Mouse (Mus musculus): ENCODE measurements around the gene Zfp958. TPM values are rescaled to one million over a fixed set of nuclear protein-coding genes. Genes with fewer than 3 reads are reported as not detected.
"Not testable (repeated sequence)": the region's sequence is repeated elsewhere in the genome, so short reads cannot be mapped to it uniquely, and the experiment has no call there.

The Zfp958 gene
- total RNA-seq (2018; cell fraction: chromatin; rRNA removed): 10 to 100 TPM in 17 of 26 experiments, 1 to 10 TPM in 9; 5.4 to 45.6 (median 14.5) TPM
- 1 to 10 TPM; 1.9 to 9.8 (median 7.1) TPM for total RNA-seq (2018; cell fraction: cytosol; rRNA removed)
- 10 to 100 TPM in 11 of 26 experiments, 1 to 10 TPM in 15; 2.7 to 46.9 (median 8.8) TPM for total RNA-seq (2018; cell fraction: nucleus; rRNA removed)
- 8.4 to 17.2 TPM (median 10.6 TPM) in 3 replicates for polyA plus RNA-seq (2018)

DNA sequence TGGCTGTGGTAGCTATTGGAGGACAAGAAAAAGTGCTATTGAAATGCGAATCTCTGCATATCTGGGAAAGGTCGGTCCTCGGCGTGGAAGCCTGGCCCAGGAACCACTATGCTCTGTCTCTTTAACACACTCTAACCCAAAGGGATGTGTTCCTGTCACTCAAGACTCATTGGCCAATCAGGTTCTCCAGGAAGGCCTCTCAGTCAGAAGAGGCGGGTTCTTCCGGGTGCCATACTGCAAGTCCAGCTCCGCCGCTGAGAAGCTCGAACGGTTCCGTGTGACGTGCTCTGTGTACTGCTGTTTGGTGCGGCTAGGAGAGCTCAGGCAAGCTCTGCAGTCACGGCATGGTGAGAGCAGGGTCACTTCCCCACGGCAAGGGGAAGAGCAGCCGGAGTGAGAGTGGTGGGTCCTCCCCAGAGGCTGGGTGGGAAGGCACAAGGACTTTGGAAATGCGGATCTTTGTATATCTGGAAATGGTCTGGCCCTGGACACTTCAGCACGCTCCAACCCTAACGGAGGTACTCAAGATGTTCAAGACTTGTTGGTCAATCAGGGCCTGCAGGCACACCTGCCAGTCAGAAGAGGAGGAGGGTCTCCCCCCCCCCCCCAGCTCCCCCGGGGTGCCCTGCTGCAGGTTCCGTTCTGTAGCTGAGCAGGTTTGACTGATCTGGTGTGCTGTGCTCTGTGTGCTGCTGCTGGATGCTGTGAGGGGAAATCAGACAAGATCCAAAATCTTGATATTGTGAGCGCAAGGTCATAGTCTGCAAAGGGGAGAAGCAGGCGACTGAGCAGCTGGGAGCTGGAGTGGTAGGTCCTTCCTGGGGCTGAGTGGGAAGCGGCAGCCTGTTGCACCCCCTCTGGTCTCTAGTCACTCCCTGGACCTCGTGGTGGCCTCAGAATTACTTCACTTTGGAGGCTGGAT is at the start of gene Zfp958:
Gene Zfp958, plus strand, starts transcription at position 236 of the 922 bp plus-strand sequence.
- 2% methylated on average over 25 of the region's 25 CpGs for WGBS (ENCODE audit: missing documents)
- H3K27ac ChIP-seq: peak within 1 kb of the TSS; percentile 81
- peaks cover 50% of the 10 kb centered on the region for H3K79me2 ChIP-seq (ENCODE audit: inconsistent target)
- H3K36me3 ChIP-seq (ENCODE audit: inconsistent target): peaks cover 5% of the 10 kb centered on the region; the same call in 1 of the 2 replicates
- peak within 1 kb of the TSS; percentile 98 for H3K4me3 ChIP-seq (ENCODE audit: inconsistent target)

DNA sequence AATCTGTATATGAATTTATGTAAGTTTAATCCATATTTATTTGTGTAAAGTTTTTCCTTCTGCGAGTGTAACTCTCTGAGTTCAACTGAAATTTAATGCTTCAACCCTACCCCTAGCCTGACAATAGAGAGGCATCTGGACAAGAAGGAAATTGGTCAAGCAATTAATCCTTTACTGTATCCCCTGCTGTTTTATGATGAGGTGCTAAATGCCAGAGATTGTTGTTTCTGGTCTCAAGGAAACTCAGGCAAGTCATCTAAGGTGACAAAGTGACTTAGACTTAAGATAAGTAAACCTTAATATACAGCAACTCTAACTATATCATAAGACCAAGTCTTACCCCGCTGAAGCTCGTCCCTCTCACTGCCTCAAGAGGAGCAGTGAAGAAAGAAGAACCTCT is 31.0 kb upstream of the Zfp958 start:
- WGBS (ENCODE audit: missing documents): 58% methylated on average over 3 of the region's 3 CpGs
- no peaks in the 10 kb centered on the region for H3K79me2 ChIP-seq (ENCODE audit: inconsistent target)
- H3K4me3 ChIP-seq (ENCODE audit: inconsistent target): no peak overlapping the region
- H3K27ac ChIP-seq: no peak overlapping the region
- H3K36me3 ChIP-seq (ENCODE audit: inconsistent target): no peaks in the 10 kb centered on the region

DNA sequence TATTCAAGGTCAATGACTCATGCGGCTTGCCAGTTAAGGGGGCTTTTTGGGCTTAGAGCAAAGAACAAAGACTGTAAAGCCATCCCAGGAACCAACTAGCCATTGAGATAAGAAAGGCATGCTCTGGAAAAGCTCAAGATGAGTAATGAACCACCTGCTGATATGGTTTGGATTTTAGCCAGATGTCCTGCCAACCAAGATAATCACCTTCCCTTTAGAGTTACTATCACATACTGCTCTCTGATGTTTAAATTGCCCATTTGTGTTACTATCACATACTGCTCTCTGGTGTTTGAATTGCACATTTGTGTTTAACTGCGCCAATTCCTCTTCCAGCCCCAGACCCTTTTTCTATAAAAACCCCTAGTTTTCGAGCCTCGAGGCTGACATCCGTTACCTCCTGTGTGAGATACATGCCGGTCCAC is 30.2 kb upstream of the Zfp958 start:
- H3K4me3 ChIP-seq (ENCODE audit: inconsistent target): no peak overlapping the region
- no peaks in the 10 kb centered on the region for H3K79me2 ChIP-seq (ENCODE audit: inconsistent target)
- 60% methylated on average over 6 of the region's 6 CpGs for WGBS (ENCODE audit: missing documents)
- no peaks in the 10 kb centered on the region for H3K36me3 ChIP-seq (ENCODE audit: inconsistent target)
- H3K27ac ChIP-seq: no peak overlapping the region

DNA sequence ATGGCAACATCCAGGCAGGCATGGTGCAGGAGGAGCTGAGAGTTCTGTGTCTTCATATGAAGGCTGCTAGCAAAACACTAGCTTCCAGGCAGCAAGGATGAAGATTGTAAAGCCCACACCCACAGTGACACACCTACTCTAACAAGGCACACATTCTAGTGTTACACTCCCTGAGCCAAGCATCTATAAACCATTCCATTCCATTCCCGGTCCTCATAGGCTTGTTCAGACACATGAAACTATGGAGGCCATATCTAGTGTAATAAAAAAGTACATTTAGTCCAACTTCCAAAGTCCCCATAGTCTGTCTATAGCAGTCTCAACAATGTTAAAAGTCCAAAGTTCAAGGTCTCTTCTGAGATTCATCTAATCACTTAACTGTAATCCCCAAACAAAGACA is 28.3 kb upstream of the Zfp958 start:
- Histone ChIP-seq H3K79me2 (ENCODE audit: inconsistent target) (no peaks in the 10 kb centered on the region), H3K36me3 (ENCODE audit: inconsistent target) (no peaks in the 10 kb centered on the region), H3K27ac (no peak overlapping the region), H3K4me3 (ENCODE audit: inconsistent target) (no peak overlapping the region)
- 90% methylated on average over 1 of the region's 1 CpGs for WGBS (ENCODE audit: missing documents)

DNA sequence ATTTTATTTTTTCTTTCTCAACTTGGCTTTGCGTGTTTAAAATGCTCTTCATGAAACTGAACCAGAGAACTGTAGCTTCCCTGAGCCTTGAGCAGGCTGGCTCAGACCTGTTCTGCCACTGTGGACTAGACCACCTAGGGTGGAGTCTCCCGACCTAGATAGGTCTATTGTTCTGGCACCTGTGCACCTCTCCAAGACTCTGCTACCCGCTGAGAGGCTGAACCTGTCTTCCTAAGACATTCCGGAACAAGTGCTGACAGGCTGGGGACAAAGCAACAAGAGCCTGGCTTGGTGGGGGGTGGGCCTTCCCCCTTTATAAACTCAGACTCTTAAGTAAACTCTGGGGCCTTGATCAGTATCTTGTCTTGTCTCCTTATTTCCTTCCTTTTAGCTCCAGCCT is 26.6 kb upstream of the Zfp958 start:
- Histone ChIP-seq H3K27ac (no peak overlapping the region), H3K36me3 (ENCODE audit: inconsistent target) (no peaks in the 10 kb centered on the region), H3K4me3 (ENCODE audit: inconsistent target) (no peak overlapping the region), H3K79me2 (ENCODE audit: inconsistent target) (no peaks in the 10 kb centered on the region)
- 63% methylated on average over 4 of the region's 4 CpGs for WGBS (ENCODE audit: missing documents)

DNA sequence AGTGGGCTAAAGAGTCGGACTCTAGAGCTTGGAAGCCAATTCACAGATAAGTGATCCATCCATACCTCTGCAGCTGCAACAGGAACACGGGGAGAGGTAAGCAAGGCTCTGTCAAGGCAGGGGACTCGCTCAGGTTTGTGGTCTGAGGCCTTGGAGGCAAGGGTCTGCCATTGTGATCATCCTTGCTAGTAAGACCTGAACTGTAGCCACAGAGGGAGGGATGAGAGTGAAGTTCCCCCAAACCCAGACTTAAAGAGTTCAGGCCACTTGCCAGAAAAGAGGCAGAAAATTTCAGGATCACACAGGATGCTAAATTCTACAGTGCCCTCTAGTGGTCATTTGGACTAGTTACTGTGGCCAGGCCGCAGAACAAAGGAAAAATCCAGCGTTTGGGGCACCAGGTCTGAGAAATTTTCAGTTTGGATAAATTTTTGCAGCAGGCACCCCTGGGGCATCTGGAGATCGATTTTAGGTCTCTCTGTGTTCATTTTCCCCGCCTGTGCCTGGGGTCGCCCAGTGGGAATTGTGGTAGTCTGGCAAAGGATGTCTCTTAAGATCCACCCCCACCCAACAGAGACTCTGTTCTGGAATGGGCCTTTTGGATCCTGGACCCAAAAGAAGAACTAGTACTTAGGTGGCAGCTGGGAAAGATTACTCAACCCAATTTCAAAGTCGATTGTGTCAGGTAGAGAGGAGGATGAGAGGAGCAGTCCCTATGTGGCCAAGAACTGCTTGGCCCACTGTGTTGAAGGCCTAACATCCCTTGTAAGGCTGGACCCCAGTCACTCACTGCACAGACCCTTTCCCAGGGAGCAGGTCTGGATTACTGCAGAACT is 24.6 kb upstream of the Zfp958 start:
- 56% methylated on average over 9 of the region's 9 CpGs for WGBS (ENCODE audit: missing documents)
- no peak overlapping the region for H3K4me3 ChIP-seq (ENCODE audit: inconsistent target)
- no peaks in the 10 kb centered on the region for H3K36me3 ChIP-seq (ENCODE audit: inconsistent target)
- H3K27ac ChIP-seq: no peak overlapping the region
- H3K79me2 ChIP-seq (ENCODE audit: inconsistent target): no peaks in the 10 kb centered on the region

DNA sequence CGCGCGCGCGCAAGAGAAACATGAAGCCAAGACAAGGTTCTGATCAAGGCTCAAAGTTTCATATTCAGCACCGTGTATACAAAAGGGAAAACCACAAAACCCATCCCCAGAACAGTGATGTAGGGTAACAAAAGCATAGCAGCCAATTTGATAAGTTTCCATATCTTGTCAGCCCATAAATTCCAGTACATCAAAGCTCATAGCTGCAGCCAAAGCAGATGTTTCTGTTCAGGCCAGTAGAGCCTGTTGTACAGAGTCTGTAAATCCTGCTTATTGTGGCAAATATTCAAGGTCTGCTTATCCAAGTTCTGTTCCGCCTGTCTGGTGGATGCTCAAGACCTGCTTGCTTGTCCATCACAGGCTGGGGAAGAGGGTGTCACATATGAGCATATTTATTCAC is 4.1 kb upstream of the Zfp958 start:
- no peak overlapping the region for H3K27ac ChIP-seq
- no peak overlapping the region for H3K4me3 ChIP-seq (ENCODE audit: inconsistent target)
- H3K79me2 ChIP-seq (ENCODE audit: inconsistent target): peaks cover 7% of the 10 kb centered on the region
- 86% methylated on average over 7 of the region's 7 CpGs for WGBS (ENCODE audit: missing documents)
- H3K36me3 ChIP-seq (ENCODE audit: inconsistent target): no peaks in the 10 kb centered on the region

DNA sequence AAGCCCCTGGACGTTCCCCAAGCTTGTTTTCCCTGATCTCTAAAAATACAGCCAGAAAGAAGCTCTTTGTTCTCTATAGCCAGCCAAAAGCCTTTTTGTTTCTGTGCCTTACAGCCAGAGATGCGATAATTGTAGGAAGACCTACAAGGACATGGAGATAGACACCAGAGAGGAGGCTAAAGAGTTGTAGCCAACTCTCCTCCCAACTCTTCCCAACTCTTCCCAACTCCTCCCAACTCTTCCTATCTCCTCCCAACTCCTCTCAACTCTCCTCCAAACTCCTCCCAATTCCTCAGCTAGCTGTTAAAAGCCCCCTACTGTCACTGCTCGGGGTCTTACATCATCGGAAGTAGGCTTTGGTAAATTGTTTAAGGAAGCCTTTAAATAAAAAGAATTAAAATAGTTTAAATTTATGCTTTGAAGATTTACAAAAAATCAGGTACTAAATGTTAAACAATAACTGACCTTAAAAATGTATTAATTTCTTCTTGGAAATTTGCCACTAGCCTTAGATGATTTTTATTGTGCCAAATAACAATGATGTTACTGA is 1.3 kb upstream of the Zfp958 start:
- Histone ChIP-seq H3K27ac (peak overlapping the region; percentile 29; the same call in 1 of the 2 replicates), H3K79me2 (ENCODE audit: inconsistent target) (peaks cover 35% of the 10 kb centered on the region)
- not testable (repeated sequence) for H3K4me3 ChIP-seq (ENCODE audit: inconsistent target); H3K36me3 ChIP-seq (ENCODE audit: inconsistent target)
- WGBS (ENCODE audit: missing documents): 92% methylated on average over 4 of the region's 4 CpGs

DNA sequence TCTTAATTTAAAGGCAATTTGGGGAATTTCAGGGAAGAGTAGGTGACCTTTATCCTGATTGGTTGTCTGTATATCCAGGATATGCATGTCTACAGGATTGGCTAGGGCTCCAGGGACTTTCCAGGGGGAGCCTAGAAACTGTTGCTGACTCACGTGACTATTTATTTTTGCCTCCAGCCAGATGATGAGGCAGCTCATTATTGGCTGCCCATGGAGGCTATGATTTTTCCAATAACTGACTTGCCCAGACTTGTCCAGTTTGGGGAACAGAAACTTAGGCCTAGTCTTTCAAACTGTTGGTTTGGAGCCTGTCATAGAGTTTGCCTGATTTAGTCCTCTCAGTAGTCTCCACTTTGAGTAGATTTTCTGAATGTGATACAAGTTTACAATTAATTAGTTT is 14.4 kb downstream of the Zfp958 start:
- Histone ChIP-seq H3K36me3 (ENCODE audit: inconsistent target) (peaks cover 75% of the 10 kb centered on the region), H3K79me2 (ENCODE audit: inconsistent target) (peaks cover 28% of the 10 kb centered on the region), H3K4me3 (ENCODE audit: inconsistent target) (no peak overlapping the region), H3K27ac (no peak overlapping the region)
- 100% methylated on average over 1 of the region's 1 CpGs for WGBS (ENCODE audit: missing documents)

DNA sequence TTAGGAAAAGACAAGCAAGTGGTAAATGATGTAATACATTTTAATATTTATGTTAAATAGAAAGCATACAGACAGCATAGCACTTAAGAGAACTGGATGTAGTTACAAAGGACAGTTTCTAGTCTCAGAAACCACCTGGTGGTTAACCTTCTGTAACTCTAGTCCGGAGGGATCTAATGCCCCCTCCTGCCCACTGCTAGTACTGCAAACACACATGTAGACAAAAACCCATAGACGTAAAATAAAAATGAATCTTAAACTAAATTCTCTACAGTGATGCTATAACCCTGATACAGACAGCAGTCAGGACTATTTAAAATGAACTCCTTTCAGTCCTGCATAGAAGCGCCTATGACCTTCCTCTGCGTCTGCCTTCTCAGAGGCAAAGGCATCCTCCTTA is 24.1 kb downstream of the Zfp958 start:
- Histone ChIP-seq H3K79me2 (ENCODE audit: inconsistent target) (no peaks in the 10 kb centered on the region), H3K4me3 (ENCODE audit: inconsistent target) (no peak overlapping the region), H3K27ac (no peak overlapping the region), H3K36me3 (ENCODE audit: inconsistent target) (no peaks in the 10 kb centered on the region)
- WGBS (ENCODE audit: missing documents): 89% methylated on average over 4 of the region's 4 CpGs

DNA sequence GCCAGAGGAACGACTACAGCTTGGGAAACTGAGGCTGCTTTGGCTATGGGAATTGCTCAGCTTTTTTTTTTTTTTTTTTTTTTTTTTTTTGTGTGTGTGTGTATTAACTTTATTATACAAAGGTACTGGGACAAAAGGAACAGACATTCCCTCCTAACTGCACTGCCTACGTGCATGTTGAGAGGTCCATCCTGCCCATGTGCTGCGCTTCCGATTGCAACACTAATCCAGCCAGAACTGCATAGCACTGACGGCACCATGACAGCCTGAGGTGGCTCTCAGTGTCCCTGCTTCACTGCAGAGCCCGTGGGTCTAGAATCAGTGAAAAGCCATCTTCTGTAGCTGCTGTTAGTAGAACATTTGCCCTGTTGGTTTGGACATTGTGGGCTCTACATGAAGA is 30.0 kb downstream of the Zfp958 start:
- not testable (repeated sequence) for H3K79me2 ChIP-seq (ENCODE audit: inconsistent target); H3K4me3 ChIP-seq (ENCODE audit: inconsistent target); H3K27ac ChIP-seq; H3K36me3 ChIP-seq (ENCODE audit: inconsistent target)
- 100% methylated on average over 1 of the region's 6 CpGs for WGBS (ENCODE audit: missing documents)

DNA sequence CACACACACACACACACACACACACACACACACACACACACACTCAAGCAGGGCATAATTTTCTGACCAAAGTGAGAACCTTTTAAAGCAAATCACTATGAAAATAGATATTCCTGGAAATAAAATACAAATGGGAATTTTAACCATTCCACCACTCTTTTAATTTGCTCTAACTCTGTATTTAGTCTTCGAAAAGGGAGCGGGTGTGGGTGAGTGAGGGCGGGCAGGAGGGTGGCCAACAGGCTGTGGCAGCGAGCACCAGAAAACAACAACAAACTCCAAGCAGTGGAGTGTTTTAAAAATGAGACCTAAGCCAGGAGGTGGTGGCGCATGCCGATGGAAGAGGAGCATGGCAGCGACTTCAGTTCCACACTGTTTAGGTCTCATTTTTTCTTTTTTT is 43.6 kb downstream of the Zfp958 start:
- 89% methylated on average over 7 of the region's 7 CpGs for WGBS (ENCODE audit: missing documents)
- no peaks in the 10 kb centered on the region for H3K79me2 ChIP-seq (ENCODE audit: inconsistent target)
- no peaks in the 10 kb centered on the region for H3K36me3 ChIP-seq (ENCODE audit: inconsistent target)
- no peak overlapping the region for H3K4me3 ChIP-seq (ENCODE audit: inconsistent target)
- H3K27ac ChIP-seq: no peak overlapping the region

DNA sequence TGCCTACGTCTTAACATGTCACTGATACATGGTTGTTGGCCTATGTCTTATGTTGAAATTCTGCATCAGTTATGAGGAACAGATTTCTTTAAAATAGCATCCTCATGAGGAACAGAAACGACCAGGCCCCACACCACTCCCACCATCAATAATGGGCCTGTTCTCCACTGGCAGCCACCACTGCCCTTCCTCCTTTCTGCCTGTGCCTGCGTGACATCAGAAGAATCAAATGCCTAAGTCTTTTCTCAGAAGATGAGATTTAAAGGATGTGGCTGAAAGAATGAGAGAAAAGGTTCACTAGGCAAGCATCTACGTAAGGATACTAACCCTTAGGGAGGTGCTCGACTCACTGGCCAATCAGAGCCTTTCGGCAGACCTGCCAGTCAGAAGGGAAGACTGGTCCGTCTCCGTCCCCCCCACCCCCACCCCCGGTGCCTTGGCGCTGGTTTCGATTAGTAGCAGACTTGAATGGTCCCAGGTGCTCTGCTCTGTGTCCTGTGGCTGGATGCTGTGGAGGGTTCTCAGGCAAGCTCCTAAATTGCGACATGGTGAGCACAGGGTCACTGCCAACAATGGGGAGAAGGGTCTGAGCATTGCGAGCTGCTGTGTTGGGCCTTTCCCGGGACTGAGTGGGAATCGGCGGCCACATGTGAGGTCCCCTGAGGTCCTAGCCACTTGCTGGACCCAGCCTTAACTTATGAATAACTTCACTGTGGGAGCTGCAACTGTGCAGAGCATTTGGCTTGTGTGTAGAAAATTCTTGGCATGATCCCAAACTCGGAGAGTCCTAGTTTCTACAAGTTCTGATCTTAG is 62.4 kb downstream of the Zfp958 start:
- Histone ChIP-seq H3K79me2 (ENCODE audit: inconsistent target) (no peaks in the 10 kb centered on the region), H3K4me3 (ENCODE audit: inconsistent target) (no peak overlapping the region), H3K36me3 (ENCODE audit: inconsistent target) (no peaks in the 10 kb centered on the region), H3K27ac (no peak overlapping the region)
- WGBS (ENCODE audit: missing documents): 83% methylated on average over 17 of the region's 17 CpGs

DNA sequence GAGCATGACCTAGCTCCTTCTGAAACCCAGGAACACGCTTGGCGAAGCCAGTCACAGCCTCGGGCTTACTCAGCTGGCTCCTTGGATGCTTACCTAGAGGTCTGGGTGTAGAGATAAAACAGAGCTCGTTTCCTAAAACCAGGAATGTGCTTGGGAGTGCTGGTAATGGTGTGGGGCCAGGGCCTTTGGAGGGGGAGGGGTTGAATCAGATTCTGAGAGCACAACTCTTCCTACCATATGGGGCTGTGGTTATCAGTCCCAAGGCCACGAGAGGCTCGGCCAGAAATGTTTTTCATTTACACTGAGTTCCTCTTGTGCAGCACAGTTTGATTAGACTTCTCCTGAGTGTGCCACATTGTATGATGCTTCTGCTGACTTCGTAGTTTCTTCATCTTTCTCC is 63.6 kb downstream of the Zfp958 start:
- H3K79me2 ChIP-seq (ENCODE audit: inconsistent target): no peaks in the 10 kb centered on the region
- peak overlapping the region; percentile 71 for H3K4me3 ChIP-seq (ENCODE audit: inconsistent target)
- WGBS (ENCODE audit: missing documents): 79% methylated on average over 7 of the region's 7 CpGs
- H3K27ac ChIP-seq: no peak overlapping the region
- no peaks in the 10 kb centered on the region for H3K36me3 ChIP-seq (ENCODE audit: inconsistent target)
